Mouse (Mus musculus): ENCODE results near the gene Shb.

The Shb gene

DNA sequence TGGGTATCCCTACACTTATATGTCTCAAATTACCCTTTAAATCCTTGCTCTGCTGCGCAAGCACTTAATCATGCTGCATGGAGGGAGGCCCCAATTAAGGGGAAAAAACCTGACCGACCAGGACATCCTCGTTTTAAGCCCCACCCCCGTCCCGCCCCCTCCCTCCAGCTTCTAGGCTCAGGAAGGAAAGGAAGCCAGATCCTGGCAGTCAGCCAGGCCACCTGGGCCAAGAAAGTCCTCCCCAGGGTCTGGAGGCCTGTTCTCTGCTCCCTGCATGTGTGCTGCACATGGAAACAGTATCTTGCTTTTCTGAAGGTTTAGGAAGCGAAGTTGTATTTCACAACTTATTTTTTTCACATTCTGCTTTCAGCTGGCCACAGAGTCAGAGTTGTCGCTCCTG is at the start of gene Shb:
Shb (minus strand) TSS at position 96 of the 400 bp plus-strand sequence.
- DNase-seq, result peak; percentile 89 to 93

GRCm38 (mm10) chr4:45581095-45581494 is 48.8 kb upstream of the Shb start:
- DNase-seq, result no peak

GRCm38 (mm10) chr4:45578554-45579370 is 46.5 kb upstream of the Shb start:
- peak; percentile 64 to 78 for DNase-seq

- DNase-seq, result no peak
Measured at GRCm38 (mm10) chr4:45577631-45578030, 45.4 kb upstream of the Shb start.

GRCm38 (mm10) chr4:45574614-45575169 is 42.4 kb upstream of the Shb start:
- DNase-seq, result no peak

GRCm38 (mm10) chr4:45569521-45569920 is 37.3 kb upstream of the Shb start:
- no peak for DNase-seq

- no peak for DNase-seq
Measured at GRCm38 (mm10) chr4:45558211-45558610, 25.9 kb upstream of the Shb start.

GRCm38 (mm10) chr4:45552571-45552970 is 20.3 kb upstream of the Shb start:
- no peak for DNase-seq

GRCm38 (mm10) chr4:45550970-45551369 is 18.7 kb upstream of the Shb start:
- no peak for DNase-seq

GRCm38 (mm10) chr4:45549514-45549913 is 17.2 kb upstream of the Shb start:
- DNase-seq, result peak; percentile 71 to 79

GRCm38 (mm10) chr4:45545851-45546250 is 13.6 kb upstream of the Shb start:
- DNase-seq, result no peak

DNA sequence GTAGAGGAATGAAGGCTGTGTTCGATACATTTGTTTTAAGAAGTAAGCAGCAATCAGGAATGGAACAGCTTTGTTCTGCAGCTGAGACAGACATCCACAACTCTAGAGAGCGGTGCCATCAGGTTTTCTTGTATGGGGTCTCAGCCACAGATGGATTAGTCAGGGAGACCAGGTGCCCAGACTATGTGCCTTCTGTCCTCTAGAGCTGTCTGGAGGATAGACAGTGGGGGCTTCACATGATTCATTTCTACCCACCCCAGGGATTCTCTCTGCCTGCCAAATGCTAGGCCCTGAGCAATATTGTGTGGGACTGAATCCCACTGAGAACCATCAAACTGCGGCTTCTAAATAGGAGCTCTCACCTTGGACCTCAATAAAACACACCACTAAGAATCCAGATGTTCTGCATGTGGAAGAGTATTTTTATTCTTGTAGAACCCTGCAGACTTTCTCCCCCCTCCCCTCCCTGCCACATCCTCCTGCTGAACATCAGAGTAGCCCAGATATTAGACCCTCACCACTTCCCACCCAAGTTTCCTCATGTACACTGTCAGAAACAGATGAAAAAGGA is 11.3 kb upstream of the Shb start:
- no peak for DNase-seq

GRCm38 (mm10) chr4:45540151-45540933 is 8.1 kb upstream of the Shb start:
- no peak for DNase-seq

GRCm38 (mm10) chr4:45539187-45539586 is 6.9 kb upstream of the Shb start:
- no peak for DNase-seq

DNA sequence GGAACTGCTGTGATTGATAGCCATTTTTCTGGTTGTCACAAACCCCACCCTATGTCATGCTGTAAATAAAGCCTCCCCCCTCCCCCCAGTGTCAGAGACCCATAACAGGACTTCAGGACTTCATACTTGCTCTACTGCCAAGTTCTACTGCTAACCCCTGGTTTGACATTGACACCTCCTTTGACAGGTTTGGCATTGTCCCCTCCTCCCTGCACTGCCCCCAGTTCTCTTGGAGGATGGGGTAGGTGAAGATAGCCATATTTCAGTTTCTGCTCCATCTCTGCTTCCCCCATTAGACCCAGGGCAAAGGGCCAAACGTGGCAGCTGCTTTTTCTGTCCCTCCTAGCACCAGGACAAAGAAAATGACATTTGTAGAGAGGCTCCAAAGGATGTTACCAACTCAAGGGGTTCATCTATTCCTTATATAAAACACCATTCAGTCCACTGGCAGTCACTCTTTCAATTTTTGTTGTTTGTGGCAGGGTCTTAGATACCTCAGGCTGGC is 1.2 kb upstream of the Shb start:
- DNase-seq, result no peak

- peak; percentile 97 to 98 for DNase-seq
Measured at GRCm38 (mm10) chr4:45530662-45531542, 1.4 kb downstream of the Shb start.

GRCm38 (mm10) chr4:45529986-45530597 is 2.2 kb downstream of the Shb start:
- peak; percentile 58 to 75 for DNase-seq

DNA sequence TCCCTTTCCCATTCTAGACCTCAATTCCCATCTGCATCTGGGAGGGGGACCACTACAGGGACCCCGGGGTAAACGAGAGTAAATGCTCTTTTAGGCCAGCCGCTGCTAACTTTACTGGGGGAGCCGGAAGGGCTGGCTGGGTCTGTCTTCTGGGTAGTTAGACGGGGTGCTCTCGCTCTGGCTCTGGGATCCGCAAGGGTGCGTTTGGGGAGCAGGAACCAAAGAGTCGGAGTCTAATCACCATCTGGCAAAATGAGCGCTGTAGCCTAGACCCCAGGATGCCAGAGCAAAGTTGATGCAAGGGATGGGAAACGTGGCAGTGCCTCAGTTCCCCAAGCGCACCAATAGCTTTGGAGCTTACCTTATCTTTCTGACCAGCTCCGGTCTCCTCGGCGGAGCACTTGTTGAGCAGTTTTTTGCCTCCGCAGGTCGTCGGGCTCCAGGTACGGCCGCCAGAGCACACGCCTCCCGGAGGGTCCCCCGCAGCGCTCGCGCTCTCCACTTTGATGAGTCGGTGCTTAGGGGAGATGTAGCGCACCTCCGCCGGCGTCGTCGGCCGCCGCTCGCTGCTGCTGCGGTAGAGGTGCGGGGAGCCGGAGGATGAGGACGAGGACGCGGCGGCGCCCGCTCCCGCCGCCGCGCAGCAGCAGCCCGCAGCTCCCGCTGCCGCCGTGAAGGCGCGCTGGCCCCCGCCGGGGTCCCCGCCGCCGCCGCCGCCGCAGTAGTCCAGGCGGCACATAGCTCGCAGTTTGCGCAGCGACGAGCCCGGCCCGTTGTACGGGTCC is 2.9 kb downstream of the Shb start:
- no peak for DNase-seq

DNA sequence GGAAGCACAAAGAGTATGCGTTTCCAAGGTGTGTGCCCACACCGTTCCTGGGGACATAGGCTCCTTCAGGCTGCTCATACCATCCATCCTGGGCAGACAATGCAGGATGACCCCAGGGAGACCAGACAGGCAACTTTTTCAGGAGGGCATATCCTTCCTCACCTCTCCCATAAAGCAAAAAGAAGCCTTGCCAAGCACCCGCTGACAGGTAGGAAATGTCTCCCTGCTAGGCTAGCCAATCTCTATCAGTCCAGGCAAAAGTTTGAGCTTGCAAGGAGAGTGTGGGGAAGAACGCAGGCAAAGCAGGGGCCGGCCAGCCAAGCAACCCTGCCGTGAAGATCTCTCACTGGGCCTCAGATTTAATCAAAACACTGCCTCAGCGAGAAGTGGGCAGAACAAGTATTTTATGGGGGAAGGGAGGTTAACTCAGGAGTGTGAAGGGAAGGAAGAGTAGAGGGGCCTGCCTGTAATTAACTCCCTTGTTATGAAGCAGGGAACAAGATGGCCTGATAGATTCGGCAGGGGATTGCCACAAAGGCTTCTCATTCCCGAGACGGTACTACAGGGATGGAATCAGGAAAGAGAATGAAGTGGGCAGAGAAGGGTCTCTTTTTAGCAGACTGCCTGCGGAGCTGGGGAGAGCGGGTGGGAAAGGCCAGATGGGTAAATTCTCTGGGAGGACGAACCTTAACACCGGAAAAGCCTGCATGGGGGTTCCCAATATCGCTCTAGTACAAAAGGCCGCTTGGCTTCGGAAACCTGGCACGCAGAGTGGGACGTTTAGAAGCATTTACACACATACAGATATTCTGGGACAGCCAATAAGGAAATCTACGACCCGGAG is 3.7 kb downstream of the Shb start:
- peak in 1 of 2 experiments; percentile 54 for DNase-seq
